Mouse (Mus musculus) limb, embryonic 15.5 days (tissue): ENCODE results near the gene Mrps6. TPM values are rescaled to one million over a fixed set of nuclear protein-coding genes. Genes with fewer than 3 reads are reported as not detected.
A peak's percentile ranks its signal among the peaks of the same experiment; 100 is the strongest.

ENCODE experiments used
- ATAC-seq: fragments of 200-750 bp; cut with Nextera tagmentation; 2 replicates; pipeline ENCODE4 v1.8.0; 2017; ENCODE audit warnings: low read depth, moderate TSS enrichment; ENCODE audit not compliant: insufficient number of reproducible peaks, low FRiP score, low TSS enrichment
- H3K27ac ChIP-seq: fragments of 300-500 bp; sonication (generic); 2 replicates; pipeline ENCODE4 v1.5.1; 2015; ENCODE audit warnings: moderate library complexity, mild to moderate bottlenecking, inconsistent platforms
- H3K27me3 ChIP-seq: fragments of 300-500 bp; sonication (generic); 2 replicates; pipeline ENCODE4 v1.6.1; 2015; ENCODE audit warnings: inconsistent platforms
- H3K36me3 ChIP-seq: fragments of 300-500 bp; sonication (generic); 2 replicates; pipeline ENCODE4 v1.6.1; 2015; ENCODE audit warnings: inconsistent platforms
- H3K4me1 ChIP-seq: fragments of 300-500 bp; sonication (generic); 2 replicates; pipeline ENCODE4 v1.6.1; 2015; ENCODE audit warnings: inconsistent platforms
- H3K4me2 ChIP-seq: fragments of 300-500 bp; sonication (generic); 2 replicates; pipeline ENCODE4 v1.6.1; 2015; ENCODE audit warnings: mild to moderate bottlenecking, inconsistent platforms
- H3K4me3 ChIP-seq: fragments of 300-500 bp; sonication (generic); 2 replicates; pipeline ENCODE4 v1.5.1; 2015; ENCODE audit warnings: mild to moderate bottlenecking, inconsistent platforms
- H3K9ac ChIP-seq: fragments of 300-500 bp; sonication (generic); 2 replicates; pipeline ENCODE4 v1.6.1; 2015; ENCODE audit warnings: inconsistent platforms
- H3K9me3 ChIP-seq: fragments of 300-500 bp; sonication (generic); 2 replicates; pipeline ENCODE4 v1.6.1; 2016; ENCODE audit warnings: inconsistent platforms
- WGBS: fragments of 180-500 bp; shearing (Covaris S2); methylation state at CpG from one replicate; pipeline ENCODE4 v1.1.7; 2015; 5-methylcytosine and 5-hydroxymethylcytosine counted together
- polyA plus RNA-seq: library from polyadenylated mRNA; unstranded; fragments of >200 nt; fragmentation: Nextera tagmentation; extraction: Ambion mirVana; gene quantifications from 2 replicates; pipeline ENCODE4 v1.2.1, GENCODE M21; 2015

Mrps6 gene
- polyA plus RNA-seq, 1 experiment from 2014 or later, result 93.0 TPM

GRCm38 (mm10) chr16:92159114-92159513 lies 101.0 kb downstream of the Mrps6 start:
- Histone ChIP-seq H3K36me3 (no peaks in the 10 kb centered on the region), H3K27ac (peak overlapping the region; percentile 84), H3K4me2 (peak overlapping the region; percentile 84), H3K9ac (0 out of 2 replicates have a peak overlapping the region, but pooled peaks have one; percentile 35), H3K4me3 (peak overlapping the region; percentile 46), H3K4me1 (peaks cover 21% of the 10 kb centered on the region), H3K9me3 (no peaks in the 10 kb centered on the region), H3K27me3 (no peaks in the 10 kb centered on the region)
- ATAC-seq, result no peak
- 14% methylated on average over 6 of the region's 6 CpGs for WGBS

Other genes starting within 250 kb of the Mrps6 start
- gene Gm49711, start within 50 bp of the Mrps6 start, polyA plus RNA-seq, result 0.27 TPM in 1 of 2 replicates, not detected in the other
- gene Slc5a3, start 52 bp downstream of the Mrps6 start, polyA plus RNA-seq, result 6.2 and 7.8 TPM in 2 replicates
- 0.18 TPM in 1 of 2 replicates, not detected in the other for gene Kcne2, start 234.1 kb downstream of the Mrps6 start, polyA plus RNA-seq
- gene Smim11, start 243.0 kb downstream of the Mrps6 start, polyA plus RNA-seq, result 129 and 138 TPM in 2 replicates